Mouse (Mus musculus): ENCODE measurements at regions not wholly inside any gene's neighbourhood (a gene's known extent, or its start where the extent isn't known, plus 50 kb on each side); places are given as distances from the start of the nearest gene placed in this dataset.
A peak's percentile ranks its signal among the peaks of the same experiment; 100 is the strongest.

DNA sequence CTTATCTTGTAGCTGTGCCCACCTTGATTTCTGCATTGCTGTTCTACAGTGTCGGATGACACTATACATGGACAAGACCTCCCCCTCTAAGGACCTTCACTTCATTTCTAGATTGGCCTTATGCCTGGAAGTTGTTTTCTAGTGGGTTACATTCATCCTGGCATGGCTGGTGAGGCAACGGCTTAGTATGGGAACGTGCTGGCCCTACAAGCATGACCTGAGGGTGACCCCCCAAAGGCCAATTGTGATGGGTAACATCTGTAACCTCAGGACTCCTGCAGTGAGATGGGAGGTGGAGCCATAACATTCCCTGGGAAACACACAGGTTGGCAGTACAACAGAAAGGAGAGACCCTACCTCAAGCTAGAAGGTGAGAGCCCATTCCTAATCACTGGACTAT, 139.7 kb downstream of the Foxb1 start:
- Histone ChIP-seq H3K9me3 (replicated peaks; ENCODE audit: low read length) (peaks cover 1% of the 10 kb centered on the region), H3K79me2 (replicated peaks; ENCODE audit: control insufficient read depth, extremely low read depth, insufficient read depth, poor library complexity, severe bottlenecking) (no peaks in the 10 kb centered on the region), H3K4me1 (ENCODE audit: control insufficient read depth in 1 of 2, insufficient read depth in 2 of 2) (peaks cover 6 to 49% of the 10 kb centered on the region in 2 experiments; a peak in 3 of 4 replicates), H3K36me3 (replicated peaks in 1 of 2; ENCODE audit: control insufficient read depth in 1 of 2, insufficient read depth in 1 of 2, low read length in 1 of 2) (no peaks in the 10 kb centered on the region), H3K4me3 (replicated peaks in 1 of 3; ENCODE audit: low read depth in 2 of 3, low read length in 2 of 3, poor library complexity in 1 of 3) (no peak overlapping the region), H3K4me2 (ENCODE audit: insufficient read depth, low read depth, poor library complexity, severe bottlenecking) (no peak overlapping the region), H3K9ac (ENCODE audit: insufficient read depth, low read depth) (no peak overlapping the region), H3K27me3 (replicated peaks) (no peaks in the 10 kb centered on the region), H3K27ac (ENCODE audit: insufficient read depth, low read depth) (no peak overlapping the region)
- no peak for DNase-seq (ENCODE audit: extremely low read depth)
- no peak for TF ChIP-seq CHD2 (IDR thresholded peaks at IDR 0.05; ENCODE audit: low read length)
- TF ChIP-seq BHLHE40 (IDR thresholded peaks at IDR 0.05; ENCODE audit: low read depth, low read length), result no peak
- no peak for TF ChIP-seq TBP (conservative IDR thresholded peaks at IDR 0.05; ENCODE audit: low read depth, low read length)
- no peak for TF ChIP-seq ZKSCAN1 (IDR thresholded peaks at IDR 0.05; ENCODE audit: borderline replicate concordance, low read depth, low read length)
- TF ChIP-seq MAZ (IDR thresholded peaks at IDR 0.05; ENCODE audit: low read depth, low read length), result no peak
- no peak for TF ChIP-seq SIN3A (IDR thresholded peaks at IDR 0.05; ENCODE audit: low read length)
- no peak for TF ChIP-seq RAD21 (IDR thresholded peaks at IDR 0.05; ENCODE audit: low read depth, low read length)
- no peak for TF ChIP-seq MAX (IDR thresholded peaks at IDR 0.05; ENCODE audit: low read length)
- TF ChIP-seq JUND (conservative IDR thresholded peaks at IDR 0.05; ENCODE audit: low read depth, low read length), result no peak
- TF ChIP-seq ELF1 (IDR thresholded peaks at IDR 0.05; ENCODE audit: low read depth, low read length), result no peak
- no peak for TF ChIP-seq USF1 (IDR thresholded peaks at IDR 0.05; ENCODE audit: low read depth, low read length)
- TF ChIP-seq HCFC1 (IDR thresholded peaks at IDR 0.05; ENCODE audit: low read depth, low read length), result no peak
- TF ChIP-seq E2F4 (IDR thresholded peaks at IDR 0.05; ENCODE audit: insufficient replicate concordance, low read depth, low read length), result no peak
- no peak for TF ChIP-seq CHD1 (IDR thresholded peaks at IDR 0.05; ENCODE audit: low read depth, low read length)
- no peak for TF ChIP-seq EP300 (IDR thresholded peaks at IDR 0.05; ENCODE audit: low read length)
- no peak for TF ChIP-seq JUN (IDR thresholded peaks at IDR 0.05; ENCODE audit: insufficient read depth, low read depth, low read length)
- in situ Hi-C loops (cut with MboI; ENCODE audit: low pct_ligation_motif_present, low pct_unique_long_range_greater_than_20kb, low sequenced_read_pairs), result no loop called here
- dilution Hi-C loops (cut with MboI; ENCODE audit: extremely low pct_ligation_motif_present, extremely low pct_unique_long_range_greater_than_20kb, low sequenced_read_pairs), result no loop called here

DNA sequence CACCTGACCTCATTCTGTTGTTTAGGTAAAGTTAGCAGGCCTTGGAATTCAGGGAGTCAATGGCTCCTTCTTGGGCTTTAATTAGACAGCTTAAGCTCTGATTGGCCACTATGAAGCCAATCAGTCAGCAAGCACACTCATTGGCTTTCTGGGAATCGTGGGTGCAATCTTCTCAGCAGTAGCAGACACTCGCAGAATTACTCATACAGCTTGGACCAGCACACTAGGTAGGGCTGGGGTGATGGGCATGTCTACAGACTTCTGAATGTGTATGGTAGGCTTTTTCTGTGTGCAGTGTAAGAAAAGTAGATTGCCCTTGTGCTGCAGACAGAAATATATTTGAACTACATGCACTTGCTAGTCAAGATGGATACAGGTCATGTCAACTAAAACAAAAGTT, 143.4 kb downstream of the Foxb1 start:
- Histone ChIP-seq H3K9me3 (replicated peaks; ENCODE audit: low read length) (no peaks in the 10 kb centered on the region), H3K27me3 (replicated peaks) (no peaks in the 10 kb centered on the region), H3K27ac (ENCODE audit: insufficient read depth, low read depth) (no peak overlapping the region), H3K36me3 (replicated peaks in 1 of 2; ENCODE audit: control insufficient read depth in 1 of 2, insufficient read depth in 1 of 2, low read length in 1 of 2) (no peaks in the 10 kb centered on the region), H3K4me1 (ENCODE audit: control insufficient read depth in 1 of 2, insufficient read depth in 2 of 2) (peaks cover 6 to 54% of the 10 kb centered on the region in 2 experiments; a peak in 3 of 4 replicates), H3K79me2 (replicated peaks; ENCODE audit: control insufficient read depth, extremely low read depth, insufficient read depth, poor library complexity, severe bottlenecking) (no peaks in the 10 kb centered on the region), H3K9ac (ENCODE audit: insufficient read depth, low read depth) (no peak overlapping the region), H3K4me3 (replicated peaks in 1 of 3; ENCODE audit: low read depth in 2 of 3, low read length in 2 of 3, poor library complexity in 1 of 3) (no peak overlapping the region), H3K4me2 (ENCODE audit: insufficient read depth, low read depth, poor library complexity, severe bottlenecking) (no peak overlapping the region)
- TF ChIP-seq PAX5 (IDR thresholded peaks at IDR 0.05; ENCODE audit: low read length) (no peak), E2F4 (IDR thresholded peaks at IDR 0.05; ENCODE audit: insufficient replicate concordance, low read depth, low read length) (no peak), KAT2A (IDR thresholded peaks at IDR 0.05; ENCODE audit: insufficient replicate concordance, low read length) (no peak), IRF4 (IDR thresholded peaks at IDR 0.05; ENCODE audit: low read depth, low read length) (peak; percentile 54; the same call in 1 of the 2 replicates), JUND (conservative IDR thresholded peaks at IDR 0.05; ENCODE audit: low read depth, low read length) (peak; percentile 78), JUN (IDR thresholded peaks at IDR 0.05; ENCODE audit: insufficient read depth, low read depth, low read length) (peak; percentile 23), MYC (IDR thresholded peaks at IDR 0.05; ENCODE audit: low read depth, low read length) (no peak)
- DNase-seq (ENCODE audit: extremely low read depth), result peak; percentile 35
- in situ Hi-C loops (cut with MboI; ENCODE audit: low pct_ligation_motif_present, low pct_unique_long_range_greater_than_20kb, low sequenced_read_pairs) (no loop called here), dilution Hi-C loops (cut with MboI; ENCODE audit: extremely low pct_ligation_motif_present, extremely low pct_unique_long_range_greater_than_20kb, low sequenced_read_pairs) (no loop called here)

Measured in CH12.LX (cell line).